Comparison of ENCODE assay signal across 12 mouse cellular contexts in genomic region chr11:114794691-114795090, GRCm38 (mm10). TPM values are rescaled to one million over a fixed set of nuclear protein-coding genes. Genes with fewer than 3 reads are reported as not detected.
DNase-seq lines count a peak whose midpoint lies in the region; ATAC-seq and TF ChIP-seq lines count a peak whose summit lies in the region.
"Had no signal": no experiment of that assay in that cellular context is flagged by ENCODE, and none has a peak within 500 bp of the region (broad histone marks: within the 10 kb centered on the region; RNA-seq: fewer than 3 reads in every experiment).

No protein-coding gene starts in this region.

- H3K36me3 ChIP-seq in kidney, postnatal 0 days (ENCODE audit: insufficient read depth, low read length) = no peaks in the 10 kb centered on the region
- no peaks in the 10 kb centered on the region for H3K36me3 ChIP-seq in forebrain, embryonic 10.5 days (replicated peaks)
- H3K36me3 ChIP-seq in hindbrain, embryonic 16.5 days (ENCODE audit: control insufficient read depth, insufficient read depth, low read length) = no peaks in the 10 kb centered on the region
- no peaks in the 10 kb centered on the region for H3K36me3 ChIP-seq in neural tube, embryonic 14.5 days (ENCODE audit: control insufficient read depth, insufficient read depth, low read length)

- peak overlapping the region; percentile 60; the same call in 1 of the 2 replicates for H3K4me2 ChIP-seq in kidney, postnatal 0 days (ENCODE audit: low read length)
- peak overlapping the region; percentile 83 for H3K4me2 ChIP-seq in hindbrain, embryonic 16.5 days (ENCODE audit: low read length)
- peak overlapping the region; percentile 93; the same call in 1 of the 2 replicates for H3K4me2 ChIP-seq in neural tube, embryonic 14.5 days (ENCODE audit: low read depth, low read length)

- DNase-seq in kidney, postnatal 0 days (ENCODE audit: low spot score) = no peak
- no peak for DNase-seq in kidney, postnatal 4 days
- no peak for DNase-seq in forebrain, embryonic 10.5 days (ENCODE audit: extremely low spot score, low spot score)
- DNase-seq in natural killer cell, adult 2 months (ENCODE audit: low spot score in 2 of 2) = no peak
- no peak for DNase-seq in cerebellum, adult 11-12 months

- H3K27ac ChIP-seq in kidney, postnatal 0 days = peak overlapping the region; percentile 48; the same call in 1 of the 2 replicates
- H3K27ac ChIP-seq in forebrain, embryonic 10.5 days = peak overlapping the region; percentile 95
- H3K27ac ChIP-seq in hindbrain, embryonic 16.5 days (ENCODE audit: low read depth, low read length) = peak overlapping the region; percentile 93
- H3K27ac ChIP-seq in neural tube, embryonic 14.5 days (ENCODE audit: low read depth, low read length) = peak overlapping the region; percentile 96
- H3K27ac ChIP-seq: heart, adult 2 months had no signal

- H3K4me1 ChIP-seq in kidney, postnatal 0 days (replicated peaks; ENCODE audit: insufficient read depth, low read length) = peaks cover 30% of the 10 kb centered on the region
- peaks cover 80% of the 10 kb centered on the region for H3K4me1 ChIP-seq in forebrain, embryonic 10.5 days
- peaks cover 47% of the 10 kb centered on the region for H3K4me1 ChIP-seq in hindbrain, embryonic 16.5 days (ENCODE audit: control insufficient read depth, insufficient read depth, low read depth, low read length)
- H3K4me1 ChIP-seq in neural tube, embryonic 14.5 days (ENCODE audit: control insufficient read depth, insufficient read depth, low read length) = peaks cover 28% of the 10 kb centered on the region

- no peak overlapping the region for H3K4me3 ChIP-seq in kidney, postnatal 0 days (replicated peaks; ENCODE audit: low read depth, low read length)
- peak overlapping the region; percentile 58 for H3K4me3 ChIP-seq in forebrain, embryonic 10.5 days
- H3K4me3 ChIP-seq in hindbrain, embryonic 16.5 days (ENCODE audit: low read length) = peak overlapping the region; percentile 32
- peak overlapping the region; percentile 29 for H3K4me3 ChIP-seq in neural tube, embryonic 14.5 days (ENCODE audit: low read depth, low read length)
- H3K4me3 ChIP-seq: heart, adult 2 months had no signal

- H3K9me3 ChIP-seq in kidney, postnatal 0 days (replicated peaks; ENCODE audit: low read length) = no peaks in the 10 kb centered on the region
- H3K9me3 ChIP-seq in forebrain, embryonic 10.5 days = no peaks in the 10 kb centered on the region
- H3K9me3 ChIP-seq in hindbrain, embryonic 16.5 days (ENCODE audit: control insufficient read depth, low read length) = no peaks in the 10 kb centered on the region
- no peaks in the 10 kb centered on the region for H3K9me3 ChIP-seq in neural tube, embryonic 14.5 days (ENCODE audit: control insufficient read depth, low read length)

- peaks cover 39% of the 10 kb centered on the region for H3K27me3 ChIP-seq in kidney, postnatal 0 days (ENCODE audit: insufficient read depth, low read length)
- peaks cover 49% of the 10 kb centered on the region for H3K27me3 ChIP-seq in forebrain, embryonic 10.5 days (ENCODE audit: poor library complexity, severe bottlenecking)
- H3K27me3 ChIP-seq in hindbrain, embryonic 16.5 days (replicated peaks; ENCODE audit: control insufficient read depth, insufficient read depth, low read length) = peaks cover 11% of the 10 kb centered on the region
- no peaks in the 10 kb centered on the region for H3K27me3 ChIP-seq in neural tube, embryonic 14.5 days (ENCODE audit: control insufficient read depth, insufficient read depth, low read length)

- WGBS in kidney, postnatal 0 days = 60% methylated on average over 4 of the region's 4 CpGs
- 21% methylated on average over 4 of the region's 4 CpGs for WGBS in forebrain, embryonic 10.5 days
- 33% methylated on average over 4 of the region's 4 CpGs for WGBS in hindbrain, embryonic 16.5 days
- 26% methylated on average over 4 of the region's 4 CpGs for WGBS in neural tube, embryonic 14.5 days

- H3K9ac ChIP-seq in kidney, postnatal 0 days (ENCODE audit: low read depth, low read length) = no peak overlapping the region
- H3K9ac ChIP-seq in hindbrain, embryonic 16.5 days (ENCODE audit: low read depth, low read length) = peak overlapping the region; percentile 33
- no peak overlapping the region; the same call in 1 of the 2 replicates for H3K9ac ChIP-seq in neural tube, embryonic 14.5 days (replicated peaks; ENCODE audit: low read depth, low read length)
- H3K9ac ChIP-seq: lung, embryonic 14.5 days had no signal

- peak; percentile 2; the same call in 1 of the 2 replicates for ATAC-seq in kidney, postnatal 0 days (replicated peaks; ENCODE audit: low FRiP score, low read depth)
- ATAC-seq in hindbrain, embryonic 16.5 days = no peak
- peak; percentile 7; the same call in 1 of the 2 replicates for ATAC-seq in neural tube, embryonic 14.5 days (ENCODE audit: low read depth)
- no peak for ATAC-seq in monocyte, adult 5-6 weeks (replicated peaks; ENCODE audit: insufficient number of reproducible peaks, low FRiP score, low TSS enrichment, poor library complexity, severe bottlenecking)

- no peak for TF ChIP-seq CTCF in kidney, postnatal 0 days (IDR thresholded peaks at IDR 0.05; ENCODE audit: low read depth)

RNA-seq across cellular contexts. Expression of gene Btbd17, which starts 1.1 kb away (rescaled TPM):
- 0.78 and 0.96 TPM in 2 replicates for polyA plus RNA-seq in kidney, postnatal 0 days (2015; fragmentation: Nextera tagmentation; extraction: Ambion mirVana)
- 20.7 and 20.8 TPM in 2 replicates for polyA plus RNA-seq in forebrain, embryonic 10.5 days (2016; fragmentation: Nextera tagmentation; extraction: Ambion mirVana)
- 22.4 and 24.2 TPM in 2 replicates for polyA plus RNA-seq in hindbrain, embryonic 16.5 days (2015; fragmentation: Nextera tagmentation; extraction: Ambion mirVana)
- polyA plus RNA-seq in neural tube, embryonic 14.5 days (2014; fragmentation: Nextera tagmentation; extraction: Ambion mirVana) = 18.8 and 20.4 TPM in 2 replicates
- not detected in 3 replicates for total RNA-seq in monocyte, adult 5-6 weeks (2017)
- total RNA-seq: heart, adult 2 months had no signal

RNA-seq across cellular contexts. Expression of gene Gpr142, which starts 4.0 kb away (rescaled TPM):
- polyA plus RNA-seq in kidney, postnatal 0 days (2015; fragmentation: Nextera tagmentation; extraction: Ambion mirVana) = 0.13 TPM in 1 of 2 replicates, not detected in the other
- 0.21 TPM in 1 of 2 replicates, not detected in the other for polyA plus RNA-seq in forebrain, embryonic 10.5 days (2016; fragmentation: Nextera tagmentation; extraction: Ambion mirVana)
- polyA plus RNA-seq in hindbrain, embryonic 16.5 days (2015; fragmentation: Nextera tagmentation; extraction: Ambion mirVana) = not detected in 2 replicates
- not detected in 2 replicates for polyA plus RNA-seq in neural tube, embryonic 14.5 days (2014; fragmentation: Nextera tagmentation; extraction: Ambion mirVana)
- total RNA-seq in monocyte, adult 5-6 weeks (2017) = not detected in 3 replicates
- total RNA-seq: heart, adult 2 months; left cerebral cortex, postnatal 14 days had no signal
- polyA plus RNA-seq: heart, adult 2 months; lung, embryonic 14.5 days; thymus, adult 2 months had no signal

RNA-seq across cellular contexts. Expression of gene Kif19a, which starts 29.5 kb away (rescaled TPM):
- 0.06 and 0.11 TPM in 2 replicates for polyA plus RNA-seq in kidney, postnatal 0 days (2015; fragmentation: Nextera tagmentation; extraction: Ambion mirVana)
- polyA plus RNA-seq in forebrain, embryonic 10.5 days (2016; fragmentation: Nextera tagmentation; extraction: Ambion mirVana) = 0.33 and 0.71 TPM in 2 replicates
- polyA plus RNA-seq in hindbrain, embryonic 16.5 days (2015; fragmentation: Nextera tagmentation; extraction: Ambion mirVana) = 0.55 and 0.69 TPM in 2 replicates
- polyA plus RNA-seq in neural tube, embryonic 14.5 days (2014; fragmentation: Nextera tagmentation; extraction: Ambion mirVana) = 0.56 and 0.99 TPM in 2 replicates
- 6.3 to 7.4 TPM (median 6.4 TPM) in 3 replicates for total RNA-seq in monocyte, adult 5-6 weeks (2017)

RNA-seq across cellular contexts. Expression of gene Gprc5c, which starts 56.3 kb away (rescaled TPM):
- 118 and 131 TPM in 2 replicates for polyA plus RNA-seq in kidney, postnatal 0 days (2015; fragmentation: Nextera tagmentation; extraction: Ambion mirVana)
- polyA plus RNA-seq in forebrain, embryonic 10.5 days (2016; fragmentation: Nextera tagmentation; extraction: Ambion mirVana) = 31.7 and 32.3 TPM in 2 replicates
- polyA plus RNA-seq in hindbrain, embryonic 16.5 days (2015; fragmentation: Nextera tagmentation; extraction: Ambion mirVana) = 9.7 and 12.9 TPM in 2 replicates
- polyA plus RNA-seq in neural tube, embryonic 14.5 days (2014; fragmentation: Nextera tagmentation; extraction: Ambion mirVana) = 3.7 and 9.0 TPM in 2 replicates
- 0.78 to 3.1 TPM (median 1.9 TPM) in 3 replicates for total RNA-seq in monocyte, adult 5-6 weeks (2017)

Comparison
In these comparisons a context has a peak if more than half of its experiments do, and no peak if none do; other contexts are left out.
1. ATAC-seq: peak in kidney, postnatal 0 days (single experiment) and neural tube, embryonic 14.5 days (single experiment); none in hindbrain, embryonic 16.5 days (single experiment) and monocyte, adult 5-6 weeks (single experiment).
2. RNA of gene Btbd17, which starts 1.1 kb away (polyA plus RNA-seq): 22.4 to 24.2 TPM in hindbrain, embryonic 16.5 days, 20.7 to 20.8 TPM in forebrain, embryonic 10.5 days and 18.8 to 20.4 TPM in neural tube, embryonic 14.5 days; 0.78 to 0.96 TPM in kidney, postnatal 0 days; every median in the first group is over 10 times any median in the second.
3. Peak in every context shown above with its lines, with median percentiles within 50 percentile points of each other: H3K27ac ChIP-seq and H3K4me2 ChIP-seq.